Mouse (Mus musculus) liver, postnatal 0 days (tissue): Measurements from ENCODE around the gene Pik3c2g. TPM values are rescaled to one million over a fixed set of nuclear protein-coding genes. Genes with fewer than 3 reads are reported as not detected.

Source experiments
- ATAC-seq: fragments of 200-750 bp; cut with Nextera tagmentation; 2 replicates; pipeline ENCODE4 v1.8.0; 2017; ENCODE audit warnings: mild to moderate bottlenecking, moderate library complexity
- DNase-seq: peaks from one replicate; pipeline ENCODE4 v3.0.0-alpha.2; 2016
- H3K27ac ChIP-seq: fragments of 300-500 bp; sonication (generic); 2 replicates; pipeline ENCODE4 v1.5.1; 2014; ENCODE audit warnings: antibody characterized with exemption, moderate library complexity, mild to moderate bottlenecking, low read depth
- H3K27me3 ChIP-seq: fragments of 300-500 bp; sonication (generic); 2 replicates; pipeline ENCODE4 v1.6.1; 2014; ENCODE audit warnings: low read length, control low read depth, mixed read lengths; ENCODE audit not compliant: insufficient read depth
- H3K36me3 ChIP-seq: fragments of 300-500 bp; sonication (generic); replicated peaks from 2 replicates; pipeline ENCODE4 v1.6.1; 2014; ENCODE audit warnings: mild to moderate bottlenecking, control low read depth, low read length, moderate library complexity, mixed read lengths; ENCODE audit not compliant: insufficient read depth
- H3K4me1 ChIP-seq: fragments of 300-500 bp; sonication (generic); 2 replicates; pipeline ENCODE4 v1.6.1; 2014; ENCODE audit warnings: antibody characterized with exemption, mild to moderate bottlenecking, control low read depth; ENCODE audit not compliant: insufficient read depth
- H3K4me2 ChIP-seq: fragments of 300-500 bp; sonication (generic); 2 replicates; pipeline ENCODE4 v1.6.1; 2014; ENCODE audit warnings: low read depth, mild to moderate bottlenecking, low read length, moderate library complexity, mixed read lengths
- H3K4me3 ChIP-seq: fragments of 300-500 bp; sonication (generic); 2 replicates; pipeline ENCODE4 v1.5.1; 2014; ENCODE audit warnings: low read depth, low read length
- H3K9ac ChIP-seq: fragments of 300-500 bp; sonication (generic); replicated peaks from 2 replicates; pipeline ENCODE4 v1.6.1; 2014; ENCODE audit warnings: mild to moderate bottlenecking, moderate library complexity
- H3K9me3 ChIP-seq: fragments of 300-500 bp; sonication (generic); 2 replicates; pipeline ENCODE4 v1.6.1; 2016; ENCODE audit warnings: mild to moderate bottlenecking, control low read depth, low read length, mixed read lengths
- CTCF ChIP-seq: sonication (generic); IDR thresholded peaks from 2 replicates; pipeline ENCODE4 v1.5.1; 2016; ENCODE audit warnings: antibody characterized with exemption, low read depth
- EP300 ChIP-seq: IDR thresholded peaks from 2 replicates; pipeline ENCODE4 v1.6.1; 2016; ENCODE audit warnings: antibody characterized with exemption, low read depth, mild to moderate bottlenecking
- WGBS: fragments of 180-500 bp; shearing (Covaris S2); extraction: QIAGEN DNeasy Blood & Tissue Kit; methylation state at CpG from one replicate; pipeline ENCODE4 v1.1.7; 2014; ENCODE audit not compliant: insufficient replicate concordance; 5-methylcytosine and 5-hydroxymethylcytosine counted together
- polyA plus RNA-seq: library from polyadenylated mRNA; unstranded; fragments of >200 nt; fragmentation: Nextera tagmentation; extraction: Ambion mirVana; gene quantifications from 2 replicates; pipeline ENCODE4 v1.2.1, GENCODE M21; 2015

Gene Pik3c2g
- polyA plus RNA-seq, 1 experiment from 2014 or later = 5.6 TPM

DNA sequence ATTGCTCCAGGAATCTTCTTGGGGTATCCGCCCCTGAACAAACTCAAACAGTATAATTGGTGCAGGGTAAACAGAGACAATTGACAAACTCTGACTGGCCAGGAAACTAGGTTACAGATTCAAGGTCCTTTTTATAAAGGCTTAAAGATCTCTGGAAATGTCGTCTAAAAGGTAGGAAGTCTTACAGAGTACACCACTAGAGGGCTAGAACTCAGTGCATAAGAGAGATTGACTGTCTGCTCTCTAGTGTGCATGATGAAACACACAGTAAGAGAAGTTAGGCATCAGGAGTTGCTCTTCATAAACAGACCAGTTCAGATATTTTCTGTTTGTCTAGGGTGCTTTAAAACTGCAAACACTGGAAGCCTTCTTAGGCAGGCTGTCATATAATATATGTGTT, 9.4 kb downstream of the Pik3c2g start:
- Histone ChIP-seq H3K27me3 (no peaks in the 10 kb centered on the region), H3K9ac (no peak overlapping the region), H3K4me2 (no peak overlapping the region), H3K27ac (no peak overlapping the region), H3K9me3 (no peaks in the 10 kb centered on the region), H3K4me1 (peaks cover 5% of the 10 kb centered on the region; the same call in 1 of the 2 replicates), H3K36me3 (no peaks in the 10 kb centered on the region), H3K4me3 (no peak overlapping the region)
- ATAC-seq (peak; percentile 37), DNase-seq (no peak)
- no peak for TF ChIP-seq EP300
- peak; percentile 42 for TF ChIP-seq CTCF
- WGBS = 34% methylated on average over 2 of the region's 2 CpGs

DNA sequence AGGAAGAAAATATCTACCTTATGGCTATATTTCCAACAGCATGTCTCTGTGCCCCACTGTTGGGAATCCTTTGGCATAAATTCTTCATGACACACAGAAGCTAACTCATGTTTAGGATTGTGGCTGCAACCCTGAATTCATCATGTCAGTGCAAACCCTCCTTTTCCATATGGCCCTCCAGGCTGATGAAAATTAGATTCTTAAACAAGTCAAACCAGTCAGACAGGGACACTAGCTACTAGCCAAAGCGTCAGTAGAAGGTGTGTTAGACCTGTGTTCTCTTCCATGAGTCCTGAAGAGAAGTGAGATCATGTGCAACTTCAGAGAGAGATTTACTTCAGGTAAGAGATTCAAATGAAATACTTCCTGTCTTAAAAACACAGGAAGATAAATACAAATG, 12.2 kb downstream of the Pik3c2g start:
- Histone ChIP-seq H3K4me2 (no peak overlapping the region), H3K4me3 (no peak overlapping the region), H3K27me3 (no peaks in the 10 kb centered on the region), H3K4me1 (no peaks in the 10 kb centered on the region; the same call in 1 of the 2 replicates), H3K9me3 (no peaks in the 10 kb centered on the region), H3K36me3 (no peaks in the 10 kb centered on the region), H3K9ac (no peak overlapping the region), H3K27ac (no peak overlapping the region)
- 81% methylated on average over 1 of the region's 1 CpGs for WGBS
- ATAC-seq (no peak), DNase-seq (no peak)
- TF ChIP-seq CTCF (no peak), EP300 (no peak)

- no peak overlapping the region for H3K4me2 ChIP-seq
- no peak overlapping the region for H3K9ac ChIP-seq
- TF ChIP-seq CTCF = no peak
- TF ChIP-seq EP300 = no peak
- WGBS = 70% methylated on average over 4 of the region's 4 CpGs
- no peaks in the 10 kb centered on the region for H3K4me1 ChIP-seq
- H3K9me3 ChIP-seq = no peaks in the 10 kb centered on the region
- no peak overlapping the region for H3K4me3 ChIP-seq
- DNase-seq (no peak), ATAC-seq (no peak)
- no peaks in the 10 kb centered on the region for H3K27me3 ChIP-seq
- H3K27ac ChIP-seq = no peak overlapping the region
- H3K36me3 ChIP-seq = 0 out of 2 replicates have a peak, but pooled peaks cover 6% of the 10 kb centered on the region
These were observed 31.8 kb downstream of the Pik3c2g start for GRCm38 (mm10) chr6:139618774-139619173.

DNA sequence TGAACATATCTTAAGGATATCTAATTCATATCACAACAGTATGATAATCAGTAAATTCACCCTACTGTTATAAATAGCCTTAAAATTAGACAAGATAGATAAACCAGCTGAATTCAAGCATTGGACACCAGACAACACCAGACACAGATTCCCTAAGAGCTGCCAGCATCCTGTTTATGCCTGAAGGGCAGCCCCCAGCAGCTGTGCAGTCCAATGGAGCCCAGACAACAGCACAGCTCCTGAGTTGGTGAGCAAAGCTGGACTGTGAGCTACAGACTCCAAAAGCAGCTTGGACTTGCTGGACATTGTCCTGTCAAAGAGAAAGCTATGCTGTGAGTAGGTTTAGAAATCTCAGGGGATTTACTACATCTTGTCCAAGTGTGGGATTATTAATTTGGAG, 37.7 kb downstream of the Pik3c2g start:
- no peak overlapping the region for H3K4me3 ChIP-seq
- no peak overlapping the region for H3K9ac ChIP-seq
- no peaks in the 10 kb centered on the region for H3K4me1 ChIP-seq
- DNase-seq (no peak), ATAC-seq (no peak)
- no peaks in the 10 kb centered on the region for H3K9me3 ChIP-seq
- H3K27me3 ChIP-seq = no peaks in the 10 kb centered on the region
- TF ChIP-seq EP300 = no peak
- no peak for TF ChIP-seq CTCF
- H3K27ac ChIP-seq = no peak overlapping the region
- H3K4me2 ChIP-seq = no peak overlapping the region
- H3K36me3 ChIP-seq = 0 out of 2 replicates have a peak, but pooled peaks cover 6% of the 10 kb centered on the region

DNA sequence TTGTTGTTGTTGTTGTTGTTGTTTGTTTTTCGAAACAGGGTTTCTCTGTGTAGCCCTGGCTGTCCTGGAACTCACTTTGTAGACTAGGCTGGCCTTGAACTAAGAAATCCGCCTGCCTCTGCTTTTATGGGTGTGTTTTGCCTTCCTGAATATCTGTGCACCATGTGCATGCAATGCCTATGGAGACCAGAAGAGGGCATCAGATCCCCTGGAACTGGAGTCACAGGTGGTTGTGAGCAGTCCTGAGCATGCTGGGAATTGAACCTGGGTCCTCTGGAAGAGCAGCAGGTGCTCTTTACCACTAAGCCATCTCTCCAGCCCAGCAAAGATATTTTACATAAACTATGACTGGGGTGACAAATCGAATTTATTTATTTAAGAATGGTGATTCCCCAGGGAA, 47.5 kb downstream of the Pik3c2g start:
- Histone ChIP-seq H3K4me1 (no peaks in the 10 kb centered on the region), H3K27me3 (no peaks in the 10 kb centered on the region), H3K27ac (no peak overlapping the region), H3K4me2 (no peak overlapping the region), H3K9me3 (no peaks in the 10 kb centered on the region), H3K9ac (no peak overlapping the region), H3K4me3 (no peak overlapping the region), H3K36me3 (0 out of 2 replicates have a peak, but pooled peaks cover 2% of the 10 kb centered on the region)
- TF ChIP-seq EP300 = no peak
- TF ChIP-seq CTCF = peak; percentile 16; the same call in 1 of the 2 replicates
- no peak for DNase-seq
- WGBS = 62% methylated on average over 3 of the region's 3 CpGs
- no peak for ATAC-seq

DNA sequence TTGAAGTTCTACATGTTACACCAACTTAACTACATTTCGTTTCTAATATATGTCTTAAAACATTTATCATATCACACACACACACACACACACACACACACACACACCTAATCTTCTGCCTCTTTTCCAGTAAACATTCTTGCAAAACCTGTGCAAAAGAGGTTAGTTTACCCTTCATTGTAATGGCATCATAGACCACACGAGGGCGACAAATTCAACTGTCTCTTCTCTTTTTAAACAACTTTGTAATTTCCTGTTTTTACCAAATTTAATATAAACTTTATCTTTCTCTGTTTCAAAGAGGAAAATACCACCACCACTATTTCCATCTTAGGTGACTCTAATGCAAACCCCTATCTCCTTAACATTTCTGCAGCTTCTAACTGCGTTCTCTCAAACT, 68.4 kb downstream of the Pik3c2g start:
- H3K4me2 ChIP-seq = no peak overlapping the region
- H3K27me3 ChIP-seq = no peaks in the 10 kb centered on the region
- H3K9me3 ChIP-seq = peaks cover 3% of the 10 kb centered on the region; the same call in 1 of the 2 replicates
- 32% methylated on average over 4 of the region's 4 CpGs for WGBS
- no peak for DNase-seq
- H3K27ac ChIP-seq = no peak overlapping the region
- H3K4me3 ChIP-seq = no peak overlapping the region
- no peak for TF ChIP-seq EP300
- TF ChIP-seq CTCF = peak; percentile 50
- no peak overlapping the region for H3K9ac ChIP-seq
- no peak for ATAC-seq
- no peaks in the 10 kb centered on the region for H3K4me1 ChIP-seq
- H3K36me3 ChIP-seq = peaks cover 4% of the 10 kb centered on the region; the same call in 1 of the 2 replicates

DNA sequence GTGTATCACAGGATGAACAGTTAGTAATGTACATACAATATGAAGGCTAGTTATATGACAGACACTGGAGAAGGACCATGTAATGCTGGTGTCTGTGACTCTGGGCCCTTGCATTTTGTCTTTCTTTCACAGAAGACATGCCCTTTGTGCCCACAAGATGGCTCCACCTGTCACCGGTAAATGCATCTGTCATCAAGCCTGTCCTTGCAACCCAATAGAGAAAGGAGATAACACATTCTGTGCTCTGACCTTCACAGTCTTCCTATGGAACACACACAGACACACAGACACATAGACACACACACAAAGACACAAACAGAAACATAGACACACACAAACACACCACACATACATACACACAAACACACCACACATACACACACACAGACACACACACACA, 75.4 kb downstream of the Pik3c2g start:
- H3K4me2 ChIP-seq = no peak overlapping the region
- DNase-seq = no peak
- H3K9ac ChIP-seq = no peak overlapping the region
- no peaks in the 10 kb centered on the region for H3K27me3 ChIP-seq
- no peak for ATAC-seq
- peak; percentile 41 for TF ChIP-seq CTCF
- no peak for TF ChIP-seq EP300
- H3K36me3 ChIP-seq = peaks cover 4% of the 10 kb centered on the region; the same call in 1 of the 2 replicates
- H3K4me1 ChIP-seq = no peaks in the 10 kb centered on the region
- WGBS = 50% methylated on average over 1 of the region's 1 CpGs
- H3K9me3 ChIP-seq = no peaks in the 10 kb centered on the region
- H3K4me3 ChIP-seq = no peak overlapping the region
- H3K27ac ChIP-seq = no peak overlapping the region
